Mouse (Mus musculus) C2C12 (cell line): Measurements from ENCODE around the gene Dffa.

Source experiments
- CTCF ChIP-seq: IDR thresholded peaks from one replicate; pipeline ENCODE4 v1.5.1; 2011; ENCODE audit not compliant: control insufficient read depth, insufficient read depth, insufficient read length
- MAX ChIP-seq: IDR thresholded peaks from one replicate; pipeline ENCODE4 v1.6.1; 2011; ENCODE audit warnings: mild to moderate bottlenecking, control low read depth
- MYOG ChIP-seq: IDR thresholded peaks from one replicate; pipeline ENCODE4 v1.6.1; 2011; ENCODE audit not compliant: control insufficient read depth, insufficient read length; ENCODE audit errors: extremely low read depth

DNA sequence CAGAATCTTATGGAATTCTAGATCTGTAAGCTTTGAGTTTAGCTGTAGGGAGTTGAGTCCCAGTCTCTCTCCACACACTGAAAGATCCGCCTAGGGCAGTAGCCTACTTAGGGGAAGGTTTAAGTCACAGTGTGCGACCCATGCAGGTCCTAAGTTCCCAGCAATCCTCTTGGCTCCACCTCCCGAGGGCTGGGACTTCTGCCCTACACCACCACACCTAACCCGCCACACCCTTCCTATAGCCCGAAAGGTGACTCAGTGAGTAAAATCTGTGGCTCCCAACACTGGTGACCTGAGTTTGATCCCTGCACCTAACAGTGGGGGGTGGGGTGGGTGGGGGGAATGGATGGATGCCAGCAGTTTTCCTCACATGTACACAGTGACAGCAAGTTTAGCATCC, 19.5 kb downstream of the Dffa start:
- TF ChIP-seq CTCF = no peak
- TF ChIP-seq MAX = no peak
- TF ChIP-seq MYOG = no peak
